In genomic region chr17:27456364-27456763, GRCm38 (mm10) we compare ENCODE assay signal across 20 mouse cellular contexts.
DNase-seq lines count a peak whose midpoint lies in the region; ATAC-seq lines count a peak whose summit lies in the region.
"Had no signal": no experiment of that assay in that cellular context is flagged by ENCODE, and none has a peak within 500 bp of the region (broad histone marks: within the 10 kb centered on the region; RNA-seq: fewer than 3 reads in every experiment).

No protein-coding gene starts in this region.

- H3K27ac ChIP-seq in hindbrain, embryonic 12.5 days: no peak overlapping the region
- no peak overlapping the region for H3K27ac ChIP-seq in hindbrain, embryonic 13.5 days
- H3K27ac ChIP-seq: embryonic facial prominence, embryonic 10.5 days; heart, embryonic 10.5 days; limb, embryonic 15.5 days; neural tube, embryonic 13.5 days had no signal

- no peak for ATAC-seq in hindbrain, embryonic 12.5 days (ENCODE audit: low FRiP score)
- ATAC-seq in hindbrain, embryonic 13.5 days (ENCODE audit: low FRiP score): no peak
- ATAC-seq: activated CD4-positive, CD25-positive, alpha-beta regulatory T cell, adult 4 months had no signal

- no peaks in the 10 kb centered on the region for H3K9me3 ChIP-seq in hindbrain, embryonic 12.5 days (replicated peaks)
- no peaks in the 10 kb centered on the region for H3K9me3 ChIP-seq in hindbrain, embryonic 13.5 days
- H3K9me3 ChIP-seq: embryonic facial prominence, embryonic 10.5 days; heart, embryonic 10.5 days; limb, embryonic 15.5 days; neural tube, embryonic 13.5 days had no signal

- peak; percentile 99 for DNase-seq in brain, adult 2 months (ENCODE audit: low read depth, low spot score)
- DNase-seq in cerebellum, adult 11 months: peak; percentile 97
- peak; percentile 96 to 98 for DNase-seq in cerebellum, postnatal 14 days
- DNase-seq in urinary bladder, postnatal 25 days (ENCODE audit: low spot score): no peak
- DNase-seq in adrenal gland, adult (ENCODE audit: inconsistent age in 2 of 2, low spot score in 1 of 2): no peak
- DNase-seq: gastrocnemius, postnatal 36 days; heart, postnatal 10 days; kidney, adult 8-10 months; kidney, postnatal 25 days; layer of hippocampus, adult 9-11 months; lung, postnatal 10 days; right cerebral cortex, postnatal 4 days; thymus, postnatal 4 days had no signal

- WGBS in hindbrain, embryonic 12.5 days: 64% methylated on average over 11 of the region's 11 CpGs
- 55% methylated on average over 11 of the region's 11 CpGs for WGBS in hindbrain, embryonic 13.5 days

- H3K36me3 ChIP-seq in hindbrain, embryonic 12.5 days: no peaks in the 10 kb centered on the region
- H3K36me3 ChIP-seq in hindbrain, embryonic 13.5 days: no peaks in the 10 kb centered on the region
- H3K36me3 ChIP-seq: embryonic facial prominence, embryonic 10.5 days; heart, embryonic 10.5 days; limb, embryonic 15.5 days; neural tube, embryonic 13.5 days had no signal

- 0 out of 2 replicates have a peak overlapping the region, but pooled peaks have one; percentile 1 for H3K9ac ChIP-seq in hindbrain, embryonic 12.5 days
- no peak overlapping the region for H3K9ac ChIP-seq in hindbrain, embryonic 13.5 days
- H3K9ac ChIP-seq: limb, embryonic 15.5 days; neural tube, embryonic 13.5 days had no signal

- H3K4me3 ChIP-seq in hindbrain, embryonic 12.5 days: no peak overlapping the region
- no peak overlapping the region for H3K4me3 ChIP-seq in hindbrain, embryonic 13.5 days
- H3K4me3 ChIP-seq: embryonic facial prominence, embryonic 10.5 days; heart, embryonic 10.5 days; limb, embryonic 15.5 days; neural tube, embryonic 13.5 days had no signal

- H3K4me1 ChIP-seq in hindbrain, embryonic 12.5 days: peaks cover 3% of the 10 kb centered on the region; the same call in 1 of the 2 replicates
- no peaks in the 10 kb centered on the region; the same call in 1 of the 2 replicates for H3K4me1 ChIP-seq in hindbrain, embryonic 13.5 days (replicated peaks)
- H3K4me1 ChIP-seq: embryonic facial prominence, embryonic 10.5 days; heart, embryonic 10.5 days; limb, embryonic 15.5 days; neural tube, embryonic 13.5 days had no signal

- no peak overlapping the region for H3K4me2 ChIP-seq in hindbrain, embryonic 12.5 days (replicated peaks)
- no peak overlapping the region for H3K4me2 ChIP-seq in hindbrain, embryonic 13.5 days
- H3K4me2 ChIP-seq: limb, embryonic 15.5 days; neural tube, embryonic 13.5 days had no signal

- no peaks in the 10 kb centered on the region for H3K27me3 ChIP-seq in hindbrain, embryonic 12.5 days
- H3K27me3 ChIP-seq in hindbrain, embryonic 13.5 days: 0 out of 2 replicates have a peak, but pooled peaks cover 17% of the 10 kb centered on the region
- H3K27me3 ChIP-seq: neural tube, embryonic 13.5 days had no signal

Comparison
In these comparisons a context has a peak if more than half of its experiments do, and no peak if none do; other contexts are left out.
1. DNase-seq: peak in brain, adult 2 months (single experiment), cerebellum, adult 11 months (single experiment) and cerebellum, postnatal 14 days (2 of 2); none in urinary bladder, postnatal 25 days (single experiment) and adrenal gland, adult (0 of 2).